Mouse (Mus musculus): ENCODE measurements at regions not wholly inside any gene's neighbourhood (a gene's known extent, or its start where the extent isn't known, plus 50 kb on each side); places are given as distances from the start of the nearest gene placed in this dataset.

- DNase-seq (ENCODE audit: low spot score) (no peak), ATAC-seq (replicated peaks; ENCODE audit: low FRiP score, low read depth) (no peak)
- Histone ChIP-seq H3K27me3 (ENCODE audit: insufficient read depth, low read length) (no peaks in the 10 kb centered on the region), H3K4me2 (ENCODE audit: low read length) (no peak overlapping the region), H3K4me3 (replicated peaks; ENCODE audit: low read depth, low read length) (no peak overlapping the region), H3K4me1 (replicated peaks; ENCODE audit: insufficient read depth, low read length) (no peaks in the 10 kb centered on the region), H3K27ac (no peak overlapping the region), H3K9ac (ENCODE audit: low read depth, low read length) (no peak overlapping the region), H3K36me3 (ENCODE audit: insufficient read depth, low read length) (no peaks in the 10 kb centered on the region), H3K9me3 (replicated peaks; ENCODE audit: low read length) (no peaks in the 10 kb centered on the region)
- TF ChIP-seq CTCF (IDR thresholded peaks at IDR 0.05; ENCODE audit: low read depth), result no peak
- WGBS, result 52% methylated on average over 5 of the region's 5 CpGs
These were observed 427.3 kb upstream of the Rgma start for GRCm38 (mm10) chr7:72948026-72948425.

GRCm38 (mm10) chr7:72948666-72949065 lies 426.6 kb upstream of the Rgma start:
- H3K4me1 ChIP-seq (replicated peaks; ENCODE audit: insufficient read depth, low read length), result no peaks in the 10 kb centered on the region
- no peak overlapping the region for H3K4me2 ChIP-seq (ENCODE audit: low read length)
- DNase-seq (ENCODE audit: low spot score) (no peak), ATAC-seq (replicated peaks; ENCODE audit: low FRiP score, low read depth) (no peak)
- H3K27ac ChIP-seq, result no peak overlapping the region
- no peaks in the 10 kb centered on the region for H3K27me3 ChIP-seq (ENCODE audit: insufficient read depth, low read length)
- no peaks in the 10 kb centered on the region for H3K9me3 ChIP-seq (replicated peaks; ENCODE audit: low read length)
- no peak overlapping the region for H3K9ac ChIP-seq (ENCODE audit: low read depth, low read length)
- H3K36me3 ChIP-seq (ENCODE audit: insufficient read depth, low read length), result no peaks in the 10 kb centered on the region
- H3K4me3 ChIP-seq (replicated peaks; ENCODE audit: low read depth, low read length), result no peak overlapping the region
- 47% methylated on average over 3 of the region's 3 CpGs for WGBS
- no peak for TF ChIP-seq CTCF (IDR thresholded peaks at IDR 0.05; ENCODE audit: low read depth)

GRCm38 (mm10) chr7:72949886-72950285 lies 425.4 kb upstream of the Rgma start:
- no peaks in the 10 kb centered on the region for H3K4me1 ChIP-seq (replicated peaks; ENCODE audit: insufficient read depth, low read length)
- 41% methylated on average over 7 of the region's 7 CpGs for WGBS
- H3K27me3 ChIP-seq (ENCODE audit: insufficient read depth, low read length), result no peaks in the 10 kb centered on the region
- no peak for TF ChIP-seq CTCF (IDR thresholded peaks at IDR 0.05; ENCODE audit: low read depth)
- H3K9me3 ChIP-seq (replicated peaks; ENCODE audit: low read length), result no peaks in the 10 kb centered on the region
- no peak overlapping the region for H3K27ac ChIP-seq
- no peak overlapping the region for H3K4me3 ChIP-seq (replicated peaks; ENCODE audit: low read depth, low read length)
- ATAC-seq (replicated peaks; ENCODE audit: low FRiP score, low read depth) (no peak), DNase-seq (ENCODE audit: low spot score) (peak; percentile 15)
- H3K36me3 ChIP-seq (ENCODE audit: insufficient read depth, low read length), result no peaks in the 10 kb centered on the region
- no peak overlapping the region for H3K4me2 ChIP-seq (ENCODE audit: low read length)
- no peak overlapping the region for H3K9ac ChIP-seq (ENCODE audit: low read depth, low read length)

GRCm38 (mm10) chr7:72957674-72958073 lies 417.6 kb upstream of the Rgma start:
- no peaks in the 10 kb centered on the region for H3K27me3 ChIP-seq (ENCODE audit: insufficient read depth, low read length)
- no peaks in the 10 kb centered on the region for H3K36me3 ChIP-seq (ENCODE audit: insufficient read depth, low read length)
- ATAC-seq (replicated peaks; ENCODE audit: low FRiP score, low read depth), result no peak
- no peak overlapping the region for H3K4me3 ChIP-seq (replicated peaks; ENCODE audit: low read depth, low read length)
- no peaks in the 10 kb centered on the region for H3K9me3 ChIP-seq (replicated peaks; ENCODE audit: low read length)
- TF ChIP-seq CTCF (IDR thresholded peaks at IDR 0.05; ENCODE audit: low read depth), result no peak
- H3K4me1 ChIP-seq (replicated peaks; ENCODE audit: insufficient read depth, low read length), result no peaks in the 10 kb centered on the region
- no peak overlapping the region for H3K4me2 ChIP-seq (ENCODE audit: low read length)
- H3K9ac ChIP-seq (ENCODE audit: low read depth, low read length), result no peak overlapping the region
- DNase-seq (ENCODE audit: low spot score), result peak; percentile 37
- 42% methylated on average over 4 of the region's 4 CpGs for WGBS
- H3K27ac ChIP-seq, result no peak overlapping the region

GRCm38 (mm10) chr7:72961321-72961720 lies 414.0 kb upstream of the Rgma start:
- TF ChIP-seq CTCF (IDR thresholded peaks at IDR 0.05; ENCODE audit: low read depth), result no peak
- Histone ChIP-seq H3K4me1 (replicated peaks; ENCODE audit: insufficient read depth, low read length) (no peaks in the 10 kb centered on the region), H3K27ac (no peak overlapping the region), H3K4me3 (replicated peaks; ENCODE audit: low read depth, low read length) (no peak overlapping the region), H3K9me3 (replicated peaks; ENCODE audit: low read length) (no peaks in the 10 kb centered on the region), H3K9ac (ENCODE audit: low read depth, low read length) (no peak overlapping the region), H3K36me3 (ENCODE audit: insufficient read depth, low read length) (no peaks in the 10 kb centered on the region), H3K4me2 (ENCODE audit: low read length) (no peak overlapping the region), H3K27me3 (ENCODE audit: insufficient read depth, low read length) (no peaks in the 10 kb centered on the region)
- DNase-seq (ENCODE audit: low spot score), result peak; percentile 54
- 38% methylated on average over 4 of the region's 4 CpGs for WGBS
- ATAC-seq (replicated peaks; ENCODE audit: low FRiP score, low read depth), result no peak

GRCm38 (mm10) chr7:72962815-72963214 lies 412.5 kb upstream of the Rgma start:
- no peak for DNase-seq (ENCODE audit: low spot score)

GRCm38 (mm10) chr7:72963908-72964307 lies 411.4 kb upstream of the Rgma start:
- WGBS, result 73% methylated on average over 3 of the region's 3 CpGs
- H3K36me3 ChIP-seq (ENCODE audit: insufficient read depth, low read length), result no peaks in the 10 kb centered on the region
- no peak overlapping the region for H3K4me2 ChIP-seq (ENCODE audit: low read length)
- H3K4me1 ChIP-seq (replicated peaks; ENCODE audit: insufficient read depth, low read length), result no peaks in the 10 kb centered on the region
- no peaks in the 10 kb centered on the region for H3K27me3 ChIP-seq (ENCODE audit: insufficient read depth, low read length)
- no peak overlapping the region for H3K4me3 ChIP-seq (replicated peaks; ENCODE audit: low read depth, low read length)
- H3K9ac ChIP-seq (ENCODE audit: low read depth, low read length), result no peak overlapping the region
- no peak for ATAC-seq (replicated peaks; ENCODE audit: low FRiP score, low read depth)
- TF ChIP-seq CTCF (IDR thresholded peaks at IDR 0.05; ENCODE audit: low read depth), result no peak
- H3K27ac ChIP-seq, result no peak overlapping the region
- no peaks in the 10 kb centered on the region for H3K9me3 ChIP-seq (replicated peaks; ENCODE audit: low read length)
- no peak for DNase-seq (ENCODE audit: low spot score)

More at GRCm38 (mm10) chr7:72962815-72963214, 412.5 kb upstream of the Rgma start:
- Histone ChIP-seq H3K4me3 (replicated peaks; ENCODE audit: low read depth, low read length) (no peak overlapping the region), H3K9ac (ENCODE audit: low read depth, low read length) (no peak overlapping the region), H3K4me1 (replicated peaks; ENCODE audit: insufficient read depth, low read length) (no peaks in the 10 kb centered on the region), H3K27me3 (ENCODE audit: insufficient read depth, low read length) (no peaks in the 10 kb centered on the region), H3K4me2 (ENCODE audit: low read length) (no peak overlapping the region), H3K9me3 (replicated peaks; ENCODE audit: low read length) (no peaks in the 10 kb centered on the region), H3K36me3 (ENCODE audit: insufficient read depth, low read length) (no peaks in the 10 kb centered on the region), H3K27ac (no peak overlapping the region)
- no peak for TF ChIP-seq CTCF (IDR thresholded peaks at IDR 0.05; ENCODE audit: low read depth)
- WGBS, result 72% methylated on average over 3 of the region's 3 CpGs
- ATAC-seq (replicated peaks; ENCODE audit: low FRiP score, low read depth), result no peak
